Mouse (Mus musculus) gonadal fat pad, adult 2 months (tissue): Measurements from ENCODE around the gene Ablim1. TPM values are rescaled to one million over a fixed set of nuclear protein-coding genes. Genes with fewer than 3 reads are reported as not detected.

Experiments
- DNase-seq: peaks from one replicate; pipeline ENCODE4 v3.0.0-alpha.2; 2012; ENCODE audit warnings: low read depth
- polyA plus RNA-seq: library from polyadenylated mRNA; depleted of rRNA; stranded (reverse); fragments of >200 nt; gene quantifications from 2 replicates; pipeline ENCODE4 v1.2.3, GENCODE M21; 2012

The Ablim1 gene
- polyA plus RNA-seq, 1 experiment: 57.5 TPM

DNA sequence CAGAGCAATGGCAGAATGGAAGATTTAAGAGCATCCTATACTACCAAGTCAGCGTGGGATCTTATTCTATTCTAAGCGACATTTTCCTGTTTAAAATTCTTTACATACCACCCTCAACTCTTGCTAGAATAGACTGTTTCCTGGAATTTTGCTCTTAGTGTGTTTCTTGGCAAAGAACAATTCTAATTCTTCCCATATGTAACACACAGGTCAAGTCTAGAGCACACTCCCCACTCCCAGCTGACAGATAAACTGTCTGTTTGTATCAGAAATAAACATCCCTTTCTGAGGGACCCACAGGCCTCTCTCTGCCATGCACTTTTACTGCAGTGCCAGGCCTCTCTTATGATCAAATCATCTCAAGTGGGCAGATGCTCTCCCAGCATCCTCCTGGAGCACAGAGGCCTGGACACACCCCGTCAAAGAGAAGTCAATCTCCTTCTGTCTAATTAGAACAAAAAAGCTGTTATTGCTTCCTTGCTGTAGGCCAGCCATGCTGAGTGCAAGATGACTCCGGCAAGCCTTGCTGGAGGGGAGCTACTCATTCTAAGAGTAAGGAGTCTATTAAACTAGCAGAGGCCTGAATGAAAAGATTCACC is 211.3 kb downstream of the Ablim1 start:
- DNase-seq: no peak

DNA sequence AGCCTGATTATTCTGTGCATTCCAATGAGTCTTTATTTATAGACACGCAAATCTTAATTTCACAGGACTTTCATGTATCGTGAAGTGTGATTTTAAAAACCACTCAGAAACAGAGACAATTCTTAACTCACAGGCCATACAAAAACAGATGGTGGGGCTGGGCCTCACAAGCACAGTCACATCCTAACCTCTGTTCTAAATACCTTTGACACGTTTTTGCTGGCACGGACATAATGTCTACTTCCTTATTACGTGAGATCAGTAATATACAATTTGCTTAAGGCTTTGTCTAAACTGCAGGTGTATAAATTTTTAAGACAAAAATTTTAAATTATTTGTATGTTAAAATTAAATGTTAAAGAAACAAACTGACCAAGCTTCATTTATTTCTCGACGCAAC is 212.7 kb downstream of the Ablim1 start:
- no peak for DNase-seq

DNA sequence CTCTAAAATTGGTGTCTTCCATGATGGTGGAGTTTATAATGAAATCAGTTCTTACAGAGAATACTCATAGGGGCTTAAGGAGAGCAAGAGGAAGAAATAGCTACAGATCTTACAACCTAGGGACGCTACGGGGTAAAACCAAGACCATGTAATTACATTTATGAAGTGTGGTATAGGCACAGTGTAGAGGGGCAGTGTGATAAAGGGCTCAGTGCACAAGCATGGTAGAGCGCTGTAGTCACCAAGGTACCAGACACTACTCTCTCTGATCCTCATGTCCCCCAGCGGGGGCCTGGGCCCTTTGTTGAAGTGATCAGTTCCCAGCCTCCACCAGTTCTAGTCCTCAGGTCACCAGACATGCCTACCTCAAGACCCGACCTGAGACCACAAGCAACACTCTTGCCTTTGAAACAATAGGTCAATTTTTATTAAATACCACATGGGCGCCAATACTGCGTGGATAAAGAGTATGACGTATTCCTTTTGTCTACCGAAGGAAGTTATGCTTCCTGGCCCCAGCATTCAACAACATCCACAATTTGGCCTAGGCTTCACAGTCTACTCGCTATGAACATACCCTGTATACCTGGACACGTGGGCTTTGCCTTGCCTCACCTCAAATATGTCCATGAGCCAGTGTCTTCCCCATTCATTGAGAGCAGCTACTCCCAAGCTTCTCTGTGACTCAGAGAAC is 213.8 kb downstream of the Ablim1 start:
- no peak for DNase-seq

DNA sequence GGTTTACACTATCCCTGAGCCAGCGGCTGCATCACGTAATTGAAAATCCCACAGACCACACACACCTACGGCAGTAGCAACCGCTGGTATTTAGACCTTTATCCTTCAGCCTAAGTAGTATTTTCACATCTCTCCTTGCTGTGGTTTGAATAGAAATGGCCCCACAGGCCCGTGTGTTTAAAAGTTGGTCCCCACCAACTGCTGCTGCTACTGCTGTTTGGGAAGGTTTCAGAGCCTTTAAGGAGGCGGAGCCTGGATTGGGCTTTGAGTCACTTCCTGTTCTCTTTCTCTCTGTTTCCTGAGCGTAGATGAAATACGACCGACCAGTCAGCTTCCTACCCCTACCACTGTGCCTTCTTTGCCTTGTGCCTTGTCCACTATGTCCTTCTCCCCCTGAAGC is 214.7 kb downstream of the Ablim1 start:
- no peak for DNase-seq

DNA sequence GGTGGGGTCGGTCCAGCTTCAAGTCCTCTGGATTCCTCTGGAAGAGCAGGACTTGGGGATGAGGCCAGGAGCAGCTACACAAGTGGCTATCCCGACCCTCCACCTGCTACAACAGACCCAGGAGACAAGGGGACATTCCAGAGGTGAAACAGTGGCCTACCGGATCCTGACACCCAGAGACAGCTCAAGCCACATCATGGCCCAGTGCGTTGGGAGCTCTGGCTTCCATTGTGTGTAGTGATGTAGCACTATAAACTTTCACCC is 215.7 kb downstream of the Ablim1 start:
- no peak for DNase-seq

DNA sequence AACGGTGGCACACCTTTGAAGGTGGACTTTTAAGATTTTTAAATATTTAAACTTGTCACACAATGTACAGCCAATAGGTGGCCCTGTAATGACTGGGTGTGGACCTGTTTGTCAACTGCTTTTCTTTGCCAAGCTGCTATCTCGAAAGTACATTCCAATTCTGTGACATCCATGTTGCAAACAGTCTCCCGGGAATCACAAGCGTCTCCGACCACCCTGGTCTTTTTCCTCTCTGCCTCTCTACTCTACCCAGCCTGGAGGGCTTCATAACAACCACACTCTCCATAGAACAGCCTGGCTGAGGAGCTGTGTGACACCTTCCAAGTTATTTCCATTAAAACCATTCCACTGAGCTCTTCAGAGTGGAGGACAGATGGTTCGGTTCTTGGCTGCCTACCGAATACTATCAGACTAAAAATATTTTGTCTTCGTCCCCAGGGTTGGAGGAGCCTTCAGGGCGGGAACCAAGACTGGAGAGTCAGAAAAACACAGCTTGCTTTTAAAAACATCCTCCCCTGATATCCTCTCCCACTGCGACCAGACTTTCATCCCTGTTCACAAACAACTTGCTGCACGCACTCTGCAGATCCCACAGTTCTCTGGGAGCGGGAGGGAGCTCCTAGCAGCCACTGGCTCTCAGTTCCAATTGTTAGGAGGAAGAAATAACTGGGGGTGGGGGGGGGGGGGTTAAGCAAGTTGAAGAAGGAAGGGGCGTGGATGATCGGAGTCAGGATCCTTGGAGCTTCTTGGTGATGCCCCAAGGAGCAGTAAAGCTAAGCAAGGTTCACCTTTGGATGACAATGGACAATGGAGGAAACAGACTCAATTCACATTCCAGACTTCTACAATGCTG is 216.3 kb downstream of the Ablim1 start:
- no peak for DNase-seq

DNA sequence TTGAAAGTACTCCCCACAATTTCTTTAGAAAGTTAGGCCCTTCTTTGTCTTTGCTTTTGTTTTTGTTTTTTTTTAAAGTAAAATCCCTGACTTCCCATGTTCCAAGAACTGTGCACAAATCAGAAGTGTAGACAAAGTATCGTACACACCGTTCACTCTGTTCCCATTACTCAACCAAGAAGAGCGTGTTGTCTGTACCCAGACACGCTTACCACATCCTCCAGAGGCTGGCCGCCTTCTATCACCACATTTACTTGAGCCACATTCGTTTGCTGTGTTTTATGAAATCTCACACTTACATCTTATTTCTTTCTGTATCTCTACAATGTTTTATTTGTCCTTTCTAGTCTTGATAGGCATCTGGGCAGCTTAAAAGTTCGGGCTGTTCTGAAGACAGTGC is 219.4 kb downstream of the Ablim1 start:
- DNase-seq: no peak

DNA sequence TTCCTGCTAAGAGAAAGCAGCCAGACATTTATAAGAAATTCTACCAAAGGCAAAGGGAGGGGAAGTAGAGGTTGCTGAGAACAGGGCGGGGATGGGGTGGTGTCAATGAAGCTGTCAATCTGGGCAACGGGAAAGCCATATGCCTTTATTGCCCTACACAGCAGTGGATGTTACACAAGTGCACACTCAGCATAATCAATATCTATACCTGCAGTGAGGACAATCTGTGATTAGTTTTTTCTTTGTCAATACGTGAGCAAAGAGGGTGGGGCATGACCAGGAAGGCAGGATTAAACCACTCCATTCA is 221.1 kb downstream of the Ablim1 start:
- no peak for DNase-seq

DNA sequence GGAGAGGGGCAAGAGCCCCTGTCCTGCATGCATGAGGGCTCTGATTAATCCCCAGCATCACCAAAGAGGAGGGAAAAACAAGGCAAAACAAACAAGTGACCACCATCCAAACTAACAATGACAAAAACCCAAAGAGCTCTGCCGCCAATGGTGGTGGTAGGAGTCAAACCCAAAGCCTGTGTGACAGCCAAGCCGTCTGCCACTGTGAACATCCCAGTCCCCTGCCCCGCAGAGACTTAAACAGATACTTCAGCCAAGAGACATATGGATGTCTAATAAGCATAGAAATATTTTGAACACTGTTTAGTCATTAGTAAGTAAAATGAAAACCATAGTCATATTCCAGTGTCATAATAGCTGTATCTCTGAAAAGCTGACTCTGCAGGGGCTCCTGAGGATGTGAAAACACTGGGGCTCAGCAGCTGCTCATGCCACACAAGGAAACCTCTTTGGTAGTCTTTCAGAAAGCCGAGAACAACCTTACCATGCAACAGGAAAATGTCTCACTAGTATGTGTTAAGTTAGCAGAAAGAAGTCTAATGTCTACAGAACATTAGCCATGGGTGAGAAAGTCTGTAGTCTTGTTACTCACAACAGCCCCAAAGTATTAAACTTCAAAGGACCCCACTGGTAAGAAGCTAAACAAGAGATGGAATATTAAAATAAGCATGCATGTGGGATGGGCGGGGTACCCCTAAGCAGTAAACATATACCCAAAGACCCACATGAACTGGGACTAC is 221.6 kb downstream of the Ablim1 start:
- no peak for DNase-seq

DNA sequence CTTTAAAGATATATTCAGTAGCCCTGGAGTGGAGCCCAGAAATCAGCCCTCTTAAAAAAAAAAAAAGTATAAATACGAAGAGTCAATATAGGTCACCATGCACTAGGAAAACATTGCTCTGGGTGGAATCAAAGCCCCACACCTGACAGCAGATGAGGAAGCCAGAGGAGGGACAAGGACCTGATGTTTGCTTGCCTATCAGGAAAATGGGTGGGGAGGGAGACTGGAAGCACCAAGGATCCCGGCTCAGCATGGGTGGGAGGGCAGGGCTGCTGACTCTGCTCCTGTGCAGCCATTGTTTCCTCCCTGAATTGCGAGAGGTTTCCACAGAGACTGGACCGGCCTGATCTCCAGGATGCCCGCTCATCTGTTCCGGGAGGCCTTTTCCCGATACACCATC is 223.4 kb downstream of the Ablim1 start:
- DNase-seq: no peak

DNA sequence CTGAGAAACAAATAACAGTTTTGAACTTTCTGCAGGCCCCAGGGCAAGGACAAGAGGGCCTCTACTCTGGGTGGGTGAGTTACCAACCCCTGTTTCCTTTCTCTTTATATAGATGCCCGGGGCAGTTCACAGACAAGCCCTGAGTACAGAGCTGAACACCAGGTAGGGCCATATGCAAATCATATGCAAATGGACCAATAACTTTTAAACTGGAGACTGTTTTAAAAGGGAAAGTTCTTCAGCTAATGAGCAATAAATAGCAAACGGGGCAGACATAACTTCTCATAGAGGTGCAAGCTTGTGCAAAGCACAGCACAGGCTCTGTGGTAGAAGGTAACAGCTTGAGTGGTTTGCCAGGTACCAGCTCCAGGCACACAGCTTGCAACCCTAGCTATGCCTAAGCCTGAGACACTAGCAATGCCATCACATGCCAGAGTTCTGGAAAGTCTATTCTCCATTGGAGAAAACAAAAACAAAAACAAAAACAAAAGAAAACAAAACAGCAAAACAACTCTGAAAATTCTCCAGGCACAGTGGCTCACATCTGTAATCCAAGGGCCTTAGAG is 225.8 kb downstream of the Ablim1 start:
- no peak for DNase-seq

DNA sequence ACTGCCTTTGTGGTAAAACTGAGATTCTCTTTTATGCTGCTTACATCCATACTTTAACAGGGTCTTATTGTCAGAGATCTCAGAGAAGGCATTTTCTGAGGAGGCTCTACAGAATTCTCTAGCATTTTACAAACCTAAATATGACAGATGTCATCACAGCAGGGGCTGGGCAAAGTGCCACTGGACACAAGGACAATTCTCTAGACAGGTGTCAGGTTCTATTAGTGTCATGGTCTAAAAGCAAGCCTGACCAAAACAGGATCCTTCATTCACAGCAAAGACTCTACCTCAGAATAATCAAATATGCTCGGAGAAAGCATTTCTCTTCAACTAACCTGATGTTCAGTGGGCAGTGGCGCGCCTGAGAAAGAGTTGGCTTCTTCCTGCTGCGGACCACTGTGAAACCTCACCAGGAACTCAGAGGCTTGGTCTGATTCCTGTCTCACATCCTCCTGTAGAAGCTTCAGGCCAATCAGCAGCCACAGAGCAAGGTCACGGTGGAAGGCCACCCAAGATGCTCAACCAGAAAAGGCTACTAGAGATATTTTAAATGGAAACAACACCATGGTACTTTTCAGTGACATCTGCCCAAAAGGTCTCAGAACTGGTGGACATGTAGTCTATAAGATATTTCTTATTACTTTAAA is 230.1 kb downstream of the Ablim1 start:
- no peak for DNase-seq

DNA sequence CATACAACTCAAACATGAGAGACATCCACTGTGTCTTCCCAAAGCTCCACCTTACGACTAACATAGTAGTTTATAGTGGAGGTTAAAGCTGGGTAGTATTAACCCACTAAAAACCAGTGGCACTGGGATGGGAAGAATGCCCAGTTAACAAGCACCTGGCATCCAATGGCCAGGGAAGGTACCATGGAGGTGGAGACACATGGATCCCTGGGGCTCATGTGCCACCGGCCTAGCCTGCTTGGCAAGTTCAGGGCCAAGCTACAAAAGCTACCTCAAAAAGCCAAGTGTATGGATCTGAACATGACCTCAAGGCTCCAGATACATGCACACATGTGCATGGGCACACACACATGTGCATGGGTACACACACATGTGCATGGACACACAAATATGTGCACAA is 230.8 kb downstream of the Ablim1 start:
- DNase-seq: no peak

DNA sequence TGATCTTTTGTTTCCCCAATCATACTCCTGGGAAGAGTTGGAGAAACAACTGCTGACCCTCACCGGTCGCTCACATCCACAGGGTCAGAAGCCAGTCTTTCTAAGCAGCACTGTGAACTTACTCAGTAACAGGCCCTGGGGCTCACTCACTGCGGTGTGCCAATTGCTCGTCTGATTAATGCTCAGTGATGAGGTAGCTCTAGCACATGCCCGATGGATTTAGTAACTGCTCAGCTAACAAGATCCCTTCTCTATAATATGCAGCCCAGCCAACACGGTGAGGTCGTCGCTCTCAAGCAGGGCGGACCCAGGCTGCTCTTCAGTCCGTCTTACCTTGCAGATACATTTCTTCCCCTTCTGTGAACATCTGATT is 231.6 kb downstream of the Ablim1 start:
- DNase-seq: no peak

DNA sequence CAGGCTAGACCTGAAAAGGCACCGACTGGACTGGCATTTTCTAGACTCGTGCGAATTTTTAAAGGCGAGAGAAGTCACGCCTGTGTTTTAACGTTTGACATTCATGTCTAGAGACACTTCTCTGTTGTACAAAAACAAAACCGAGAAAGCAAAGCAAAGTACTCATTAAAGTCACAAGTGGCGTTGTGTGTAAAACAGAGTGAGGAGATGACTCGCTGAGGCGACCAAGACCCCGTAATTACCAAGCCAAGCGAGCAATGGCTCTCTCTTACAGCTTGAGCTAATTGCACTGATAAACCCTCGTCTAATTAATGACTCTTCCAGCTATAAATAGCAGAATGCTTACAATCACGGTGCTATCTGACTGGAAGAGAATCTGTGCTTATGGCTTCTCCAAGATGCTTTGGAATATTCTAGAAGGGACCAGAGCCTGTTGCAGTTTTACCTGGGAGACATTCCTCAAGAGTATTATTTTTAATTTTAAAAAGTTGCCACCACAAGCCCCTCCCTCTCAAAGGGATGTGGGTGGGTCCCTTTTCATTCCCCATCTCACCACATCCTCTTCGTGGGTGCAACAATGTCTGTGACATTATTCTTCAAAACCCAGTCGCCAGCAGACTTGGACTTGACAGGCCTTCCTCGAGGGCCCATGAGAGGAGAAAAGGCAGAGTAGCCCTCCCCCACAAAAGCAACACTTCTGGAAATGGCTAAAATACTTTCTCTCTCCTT is 232.1 kb downstream of the Ablim1 start:
- no peak for DNase-seq

DNA sequence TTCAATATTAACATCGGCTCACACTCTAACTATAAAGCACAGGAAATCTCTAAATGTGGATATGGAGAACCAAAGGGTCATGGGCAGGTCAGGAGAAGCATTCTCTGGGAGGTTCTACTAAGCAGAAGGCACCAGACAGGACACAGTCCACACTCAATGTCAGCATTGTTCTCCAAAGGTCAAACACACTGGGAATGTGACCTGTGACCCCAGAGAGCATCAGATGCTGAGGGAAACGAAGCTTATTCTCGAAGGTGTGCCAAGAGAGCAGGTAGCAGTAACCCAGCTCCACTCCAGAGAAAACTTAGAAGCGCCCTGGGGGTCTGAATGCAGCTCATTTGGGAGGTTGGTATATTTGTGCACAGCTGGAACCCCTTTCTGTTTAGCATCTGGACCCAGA is 233.2 kb downstream of the Ablim1 start:
- DNase-seq: no peak

DNA sequence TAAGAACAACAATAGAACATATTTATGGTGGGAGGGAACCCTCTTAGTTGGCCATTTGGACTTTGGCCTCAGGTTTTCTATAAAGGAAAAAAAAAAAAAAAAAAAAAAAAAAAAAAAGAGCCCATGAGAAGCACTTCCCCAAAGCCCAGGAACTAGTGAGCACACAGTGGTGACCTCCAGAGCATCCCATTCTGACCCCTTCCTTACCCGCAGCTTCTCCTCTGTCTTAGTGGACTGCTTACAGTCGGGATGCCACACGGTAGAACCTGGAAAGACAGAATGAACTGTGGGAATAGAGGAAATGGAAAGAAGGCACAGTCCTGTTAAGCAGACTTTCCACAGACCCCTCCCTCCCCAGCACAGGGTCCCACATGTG is 235.1 kb downstream of the Ablim1 start:
- DNase-seq: no peak

DNA sequence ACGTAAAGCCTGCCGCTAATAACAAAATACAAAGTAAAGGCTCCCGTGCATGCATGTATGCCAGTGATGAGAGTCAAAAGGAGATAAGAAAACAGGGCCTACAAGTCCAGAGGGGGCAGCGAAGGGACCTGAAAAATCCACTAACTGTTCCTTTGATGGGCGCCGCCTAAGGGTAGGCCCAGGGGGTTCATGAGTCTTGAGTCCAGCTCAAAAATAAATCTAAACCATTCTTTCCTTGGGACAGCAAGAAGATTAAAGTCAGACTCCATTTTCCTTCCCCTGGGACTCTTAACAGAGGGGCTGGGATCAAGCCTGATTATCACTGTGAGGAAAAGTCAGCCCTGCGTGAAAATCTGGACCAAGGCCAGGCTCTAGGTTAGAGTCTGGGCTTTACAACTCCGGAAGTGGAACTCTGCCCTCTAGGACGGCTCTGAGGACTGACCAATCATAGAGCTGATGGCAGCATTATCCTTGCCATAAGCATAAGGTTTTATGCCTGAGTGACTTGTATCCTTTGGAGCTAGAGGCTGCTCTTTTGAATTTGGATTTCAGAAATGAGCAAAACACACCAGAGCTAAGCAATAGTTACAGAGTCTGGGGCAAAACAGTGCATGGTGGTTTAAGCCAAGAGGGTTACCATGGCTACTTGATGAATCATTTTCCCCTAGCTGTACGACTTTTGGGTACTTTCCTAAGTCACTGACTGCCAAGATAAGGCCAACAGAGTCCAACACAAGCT is 235.7 kb downstream of the Ablim1 start:
- DNase-seq: no peak

DNA sequence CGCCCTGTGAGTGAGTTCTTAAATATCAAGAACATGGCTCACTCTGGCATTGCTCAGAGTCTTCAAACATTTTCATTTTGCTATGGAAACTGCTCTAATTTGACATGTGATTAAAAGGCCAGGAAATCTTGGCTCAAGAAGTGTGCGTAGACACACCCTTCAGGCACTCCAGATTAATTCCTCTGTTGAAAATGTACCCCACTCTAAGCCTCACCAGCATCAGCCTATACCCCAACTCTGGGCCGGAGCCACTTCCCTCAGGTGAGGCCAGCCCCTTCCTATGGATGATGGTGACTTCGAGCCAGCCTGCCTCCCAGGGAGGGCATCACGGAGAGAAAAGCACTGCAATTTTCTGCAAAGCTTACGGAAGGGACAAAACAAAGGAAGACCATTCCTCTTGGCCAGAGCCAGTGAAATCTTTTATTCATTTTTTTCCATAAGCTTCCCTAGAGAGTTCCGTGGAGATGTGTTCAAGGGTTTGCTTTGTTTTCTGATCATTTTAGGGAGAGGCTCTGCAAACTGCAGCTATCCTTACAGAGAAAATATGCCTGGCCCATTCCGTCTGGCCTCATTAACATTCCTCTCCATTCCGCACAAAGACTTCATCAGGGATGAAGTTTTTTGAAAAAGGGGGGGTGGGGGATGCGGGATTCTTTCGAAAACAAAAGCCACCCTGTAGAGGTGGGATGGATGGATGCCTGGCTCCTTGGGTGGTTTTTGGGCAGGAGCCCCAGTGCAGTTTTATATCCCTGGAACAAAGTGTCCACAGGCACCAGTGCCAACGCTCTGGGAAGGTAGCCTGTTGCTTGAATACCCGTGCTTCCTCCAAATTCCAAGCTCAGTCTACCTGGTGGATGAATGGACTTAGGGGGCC is 236.7 kb downstream of the Ablim1 start:
- DNase-seq: no peak

DNA sequence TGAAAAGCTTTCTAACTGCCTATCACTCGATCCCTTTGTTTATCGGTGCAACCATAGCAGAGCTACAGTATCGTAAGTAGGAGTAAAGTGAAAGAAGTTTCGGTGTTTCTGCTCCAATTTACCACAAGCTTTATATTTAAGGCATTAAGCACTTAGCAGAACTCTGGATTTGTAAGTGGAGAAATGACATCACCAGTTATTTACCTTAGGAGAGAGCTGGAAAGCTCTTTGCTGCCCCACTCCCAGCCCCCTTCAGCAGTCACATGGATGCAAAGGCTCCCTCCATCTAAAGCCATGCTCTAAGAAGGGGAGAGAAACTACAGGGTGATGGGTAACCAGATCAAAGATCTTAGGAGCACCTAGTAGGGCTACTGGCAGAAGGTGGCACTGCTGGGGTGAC is 241.3 kb downstream of the Ablim1 start:
- no peak for DNase-seq
